Mouse (Mus musculus): ENCODE results near the gene Ssr1. TPM values are rescaled to one million over a fixed set of nuclear protein-coding genes. Genes with fewer than 3 reads are reported as not detected.

Ssr1 gene
- total RNA-seq, 2 experiments from 2014 or later: 80.0 to 81.9 TPM

DNA sequence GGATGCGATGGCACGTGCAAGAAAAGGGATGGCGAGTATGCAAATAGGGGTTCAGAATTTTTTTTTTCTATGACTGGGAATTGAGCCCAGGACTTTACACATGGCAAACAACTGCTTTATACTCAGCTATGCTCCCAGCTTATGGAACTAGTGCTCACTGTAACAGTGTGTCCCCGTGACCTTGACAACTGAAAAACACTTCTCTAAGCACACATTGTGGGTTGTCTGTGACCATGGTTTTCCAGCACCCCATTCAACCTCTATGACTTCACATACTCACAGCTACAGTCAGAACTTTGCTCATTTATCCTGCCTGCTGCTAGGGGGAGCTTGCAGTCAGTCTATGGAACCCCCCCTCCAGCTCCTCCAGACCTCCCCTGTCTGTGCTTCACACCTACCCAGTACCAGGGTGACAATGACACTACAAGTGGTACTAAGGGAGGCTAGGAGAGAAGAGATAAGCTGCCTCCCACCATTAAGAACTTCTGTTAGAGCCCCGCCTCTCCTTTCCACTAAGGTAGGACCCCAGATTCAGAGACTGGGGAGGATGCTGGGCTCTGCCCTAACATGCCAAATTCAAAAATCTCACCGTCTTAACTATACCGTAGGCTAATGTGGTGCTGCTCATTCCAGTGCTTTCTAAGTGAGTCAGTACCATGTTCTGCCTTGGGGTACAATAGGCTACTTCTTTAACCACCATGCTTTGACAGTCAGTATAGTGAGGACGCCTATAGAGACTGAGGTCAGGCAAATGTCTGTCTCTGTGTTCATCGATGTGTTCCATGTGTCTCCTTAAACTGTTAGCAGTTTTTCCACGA, 70.2 kb downstream of the Ssr1 start:
- no peak for DNase-seq (ENCODE audit: extremely low spot score in 1 of 2, low spot score in 1 of 2)

DNA sequence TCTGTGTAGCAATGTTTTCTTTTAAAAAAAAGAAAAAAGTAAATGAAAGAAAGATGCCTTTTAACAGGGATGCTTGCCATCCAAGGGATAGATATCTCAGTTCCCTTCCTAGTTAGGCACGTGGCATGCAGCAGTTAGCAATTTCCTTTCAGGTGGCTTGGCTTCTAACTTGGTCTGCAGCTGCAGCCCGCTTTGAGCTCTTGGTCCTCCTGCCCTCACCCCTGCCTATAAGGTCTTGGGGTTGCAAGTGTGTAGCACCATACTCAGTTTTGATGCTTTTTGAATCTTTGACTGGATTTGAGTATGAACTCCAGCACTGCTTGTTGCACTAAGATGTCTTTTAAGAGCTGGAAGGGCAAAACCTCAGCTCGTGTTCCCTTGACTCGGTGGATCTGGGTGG, 70.9 kb downstream of the Ssr1 start:
- no peak for DNase-seq (ENCODE audit: extremely low spot score in 1 of 2, low spot score in 1 of 2)

DNA sequence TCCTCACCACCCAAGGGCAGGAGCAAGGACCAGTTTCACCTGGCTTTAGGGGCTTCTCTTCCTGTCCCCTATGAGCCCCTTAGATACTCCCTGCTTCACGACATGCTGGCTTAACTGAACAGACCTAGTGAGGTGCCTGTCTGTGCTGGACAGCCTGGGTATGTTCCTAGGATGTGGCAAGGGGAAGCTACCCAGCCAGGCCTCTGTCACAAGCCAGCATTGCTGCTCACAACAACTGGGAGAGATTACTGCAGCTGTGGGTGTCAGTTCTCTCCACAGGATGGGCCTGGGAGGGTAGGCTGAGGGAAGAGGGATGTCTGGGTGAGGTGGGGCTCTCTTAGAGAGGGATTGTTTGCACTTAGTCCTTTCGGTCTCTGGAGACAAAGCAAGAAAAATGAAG, 73.3 kb downstream of the Ssr1 start:
- no peak for DNase-seq (ENCODE audit: extremely low spot score in 1 of 2, low spot score in 1 of 2)

DNA sequence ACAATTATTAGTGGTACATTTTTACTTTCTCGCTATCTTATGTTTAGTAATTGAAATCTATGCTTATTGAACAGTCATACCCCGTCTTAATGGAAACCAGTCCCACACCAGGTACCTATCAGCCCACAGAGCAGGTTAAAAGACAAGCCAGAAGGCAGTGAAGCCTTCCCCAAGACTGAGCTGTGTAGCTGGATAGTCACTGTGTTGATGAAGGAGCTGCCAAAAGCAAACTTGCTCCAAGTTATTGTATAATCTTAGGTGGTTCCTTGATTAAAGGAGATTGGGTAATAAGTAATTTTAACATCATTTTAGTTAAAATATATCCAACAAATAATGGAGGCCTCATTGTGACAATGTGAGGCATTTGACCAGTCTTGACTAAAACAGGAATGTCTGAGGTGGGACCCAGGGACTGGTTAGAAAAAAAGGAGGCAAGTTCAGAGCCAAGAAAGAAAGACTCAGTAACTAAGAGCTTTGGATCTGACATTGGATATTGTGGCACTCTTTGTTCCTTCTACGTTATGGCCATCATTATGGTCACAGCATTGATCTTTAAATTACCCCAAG, 74.2 kb downstream of the Ssr1 start:
- DNase-seq (ENCODE audit: extremely low spot score in 1 of 2, low spot score in 1 of 2): no peak

DNA sequence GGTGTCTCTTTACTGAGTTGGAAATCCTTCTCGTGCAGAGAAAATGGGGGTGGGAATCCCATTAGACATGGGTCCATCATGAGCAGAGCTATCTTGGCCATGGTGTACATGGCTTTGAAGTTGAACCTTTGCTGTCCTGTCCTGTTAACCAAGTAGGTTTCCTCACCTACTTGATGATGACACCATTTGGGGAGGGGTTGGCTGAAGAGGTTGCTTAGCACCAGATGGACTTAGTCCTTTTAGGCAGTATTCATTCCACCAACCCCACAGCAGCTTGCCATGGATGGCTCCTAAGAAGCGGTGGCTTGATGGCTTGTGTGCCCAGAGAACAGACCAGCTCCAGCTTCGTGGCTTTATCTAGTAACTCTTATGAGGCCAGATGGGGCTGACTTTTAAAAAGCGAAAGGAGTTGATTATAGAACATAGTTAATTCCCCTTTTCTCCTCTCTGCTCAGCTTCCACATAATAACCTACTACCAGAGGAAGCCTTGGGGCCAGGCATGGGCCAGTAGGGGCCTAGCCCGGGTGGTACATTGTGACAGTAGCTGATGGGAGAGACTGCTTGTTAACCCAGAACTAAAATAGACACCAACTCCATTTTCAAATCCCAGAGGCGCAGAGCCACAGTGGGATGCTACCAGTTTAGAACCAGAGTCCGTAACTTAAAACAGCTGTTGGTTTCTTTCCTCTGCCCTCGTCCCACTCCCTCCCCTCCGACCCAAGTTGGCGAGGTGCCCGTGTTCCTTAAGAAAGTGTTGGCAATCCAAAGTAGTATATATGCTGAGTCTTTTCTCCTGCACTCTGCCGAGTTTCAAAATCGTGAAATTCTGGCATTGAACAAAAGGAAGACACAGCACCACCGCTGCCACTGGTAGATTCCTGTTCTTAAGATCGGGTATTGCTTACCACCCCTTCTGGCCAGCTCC, 75.4 kb downstream of the Ssr1 start:
- no peak for DNase-seq (ENCODE audit: extremely low spot score in 1 of 2, low spot score in 1 of 2)

Other genes starting within 250 kb of the Ssr1 start
- 10 to 100 TPM; 41.9 to 61.8 TPM for gene Rreb1, start 215.8 kb downstream of the Ssr1 start, total RNA-seq (2021)
- gene Riok1, start 42.8 kb upstream of the Ssr1 start, total RNA-seq (2021): 10 to 100 TPM; 17.8 to 22.9 TPM
- 1 to 10 TPM; 3.2 to 4.1 TPM for gene Cage1, start 42.9 kb upstream of the Ssr1 start, total RNA-seq (2021)
- gene Dsp, start 157.1 kb upstream of the Ssr1 start, total RNA-seq (2021): 10 to 100 TPM; 11.5 to 14.2 TPM
- gene Snrnp48, start 210.7 kb upstream of the Ssr1 start, total RNA-seq (2021): 10 to 100 TPM; 19.0 to 25.2 TPM

Data from layer of hippocampus, postnatal 25 days (tissue).